Mouse (Mus musculus): ENCODE data around the gene Tex261. TPM values are rescaled to one million over a fixed set of nuclear protein-coding genes. Genes with fewer than 3 reads are reported as not detected.

The Tex261 gene
- polyA plus RNA-seq, 1 experiment from 2014 or later: 42.3 TPM

DNA sequence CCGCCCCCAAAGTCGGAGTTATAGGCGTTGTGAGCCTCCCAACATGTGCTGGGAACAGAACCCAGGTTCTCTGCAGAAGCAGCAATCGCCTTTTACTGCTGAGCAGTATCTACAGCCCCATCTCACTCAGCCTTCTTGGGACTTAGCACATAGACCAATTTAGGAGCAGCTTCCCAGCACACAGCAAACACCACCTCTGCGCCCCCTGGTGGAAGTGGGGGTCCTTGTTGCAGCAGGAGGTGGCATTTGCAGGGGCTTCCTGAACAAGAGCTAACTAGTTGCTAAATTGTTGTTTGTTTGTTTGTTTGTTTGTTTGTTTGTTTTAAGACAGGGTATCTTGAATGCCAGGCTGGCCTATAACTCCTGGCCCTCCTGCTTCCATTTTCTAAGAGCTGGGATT, 44.5 kb downstream of the Tex261 start:
- peaks cover 32% of the 10 kb centered on the region for H3K27me3 ChIP-seq
- no peaks in the 10 kb centered on the region for H3K4me1 ChIP-seq (replicated peaks)
- H3K9ac ChIP-seq: no peak overlapping the region
- WGBS (ENCODE audit: insufficient replicate concordance): 20% methylated on average over 5 of the region's 5 CpGs
- no peak overlapping the region for H3K4me2 ChIP-seq
- H3K27ac ChIP-seq (replicated peaks): no peak overlapping the region
- no peaks in the 10 kb centered on the region for H3K9me3 ChIP-seq (replicated peaks)
- no peaks in the 10 kb centered on the region for H3K36me3 ChIP-seq (replicated peaks)
- no peak for ATAC-seq (ENCODE audit: insufficient read depth)
- no peak overlapping the region for H3K4me3 ChIP-seq (replicated peaks)

DNA sequence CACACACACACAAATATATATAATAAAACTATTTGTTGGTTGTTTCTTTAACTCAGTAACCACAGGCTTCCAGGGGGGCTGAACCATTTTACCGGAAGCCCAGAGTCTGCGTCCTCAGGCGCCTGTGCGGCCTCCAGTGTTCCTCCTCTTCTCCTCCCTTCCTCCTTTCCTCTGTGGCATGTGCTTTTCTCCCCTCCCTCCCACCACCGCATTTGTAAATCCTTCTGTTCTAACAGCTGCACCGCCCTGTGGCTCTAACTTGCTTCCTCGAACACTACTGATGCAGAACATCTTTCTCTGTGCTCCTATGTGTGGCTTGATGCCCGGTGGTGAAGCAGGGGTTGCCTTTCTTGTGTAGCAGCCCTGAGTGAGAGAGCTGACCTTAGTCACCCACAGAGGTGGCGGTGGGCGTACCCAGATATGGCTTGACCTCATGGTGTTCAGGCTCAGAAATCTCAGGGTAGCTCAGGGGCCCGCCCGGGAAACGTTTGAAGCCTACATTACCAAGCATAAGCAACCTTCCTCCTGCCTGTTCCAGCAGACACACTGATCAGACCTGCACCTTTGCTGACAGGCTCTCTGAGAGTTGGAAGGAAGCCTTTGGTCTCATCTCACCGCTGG, 46.2 kb downstream of the Tex261 start:
- ATAC-seq (ENCODE audit: insufficient read depth): no peak
- H3K9ac ChIP-seq: no peak overlapping the region
- no peaks in the 10 kb centered on the region for H3K36me3 ChIP-seq (replicated peaks)
- H3K27me3 ChIP-seq: peaks cover 36% of the 10 kb centered on the region
- WGBS (ENCODE audit: insufficient replicate concordance): 56% methylated on average over 14 of the region's 14 CpGs
- H3K27ac ChIP-seq (replicated peaks): no peak overlapping the region
- H3K4me1 ChIP-seq (replicated peaks): no peaks in the 10 kb centered on the region
- no peak overlapping the region for H3K4me2 ChIP-seq
- no peak overlapping the region for H3K4me3 ChIP-seq (replicated peaks)
- no peaks in the 10 kb centered on the region for H3K9me3 ChIP-seq (replicated peaks)

DNA sequence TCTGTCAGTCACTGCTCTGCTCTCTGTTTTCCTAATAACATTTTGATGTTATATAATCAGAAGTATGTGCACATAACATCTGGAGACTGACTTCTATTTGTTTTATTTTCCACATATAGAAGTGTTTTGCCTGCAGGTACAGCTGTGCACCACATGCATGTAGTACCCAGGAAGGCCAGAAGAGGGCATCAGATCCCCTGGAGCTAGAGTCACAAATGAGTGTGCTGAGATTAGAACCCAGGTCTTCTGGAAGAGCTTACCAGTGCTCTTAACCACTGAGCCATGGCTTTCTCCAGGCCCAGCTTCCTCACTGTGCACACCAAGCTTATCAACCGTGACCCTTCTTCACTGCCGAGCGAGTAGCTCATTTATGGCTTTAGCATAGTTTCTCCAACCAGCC, 47.1 kb downstream of the Tex261 start:
- ATAC-seq (ENCODE audit: insufficient read depth): no peak
- Histone ChIP-seq H3K36me3 (replicated peaks) (no peaks in the 10 kb centered on the region), H3K4me1 (replicated peaks) (no peaks in the 10 kb centered on the region), H3K27me3 (peaks cover 39% of the 10 kb centered on the region), H3K4me2 (no peak overlapping the region), H3K4me3 (replicated peaks) (no peak overlapping the region), H3K9me3 (replicated peaks) (no peaks in the 10 kb centered on the region), H3K9ac (no peak overlapping the region), H3K27ac (replicated peaks) (no peak overlapping the region)
- 70% methylated on average over 3 of the region's 3 CpGs for WGBS (ENCODE audit: insufficient replicate concordance)

DNA sequence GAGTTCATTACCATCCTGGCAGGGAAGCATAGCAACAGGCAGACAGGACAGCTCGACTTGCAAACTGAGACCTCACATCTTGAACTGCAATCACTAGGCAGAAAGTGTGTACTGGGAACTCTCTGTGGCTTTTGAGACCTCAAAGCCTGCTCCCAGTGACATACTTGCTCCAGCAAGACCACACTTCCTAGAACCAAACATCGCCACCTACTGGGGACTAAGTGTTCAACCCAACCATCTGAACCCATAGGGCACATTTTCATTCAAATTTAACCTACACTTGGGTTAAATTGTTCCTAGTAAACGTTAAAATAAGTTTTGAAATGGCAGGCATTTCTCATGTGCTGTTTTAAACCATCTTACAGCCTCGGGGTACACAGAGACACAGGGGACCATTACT, 48.4 kb downstream of the Tex261 start:
- Histone ChIP-seq H3K27ac (replicated peaks) (no peak overlapping the region), H3K9ac (no peak overlapping the region), H3K9me3 (replicated peaks) (no peaks in the 10 kb centered on the region), H3K4me3 (replicated peaks) (no peak overlapping the region), H3K36me3 (replicated peaks) (no peaks in the 10 kb centered on the region), H3K4me2 (no peak overlapping the region), H3K27me3 (peaks cover 45% of the 10 kb centered on the region), H3K4me1 (replicated peaks) (no peaks in the 10 kb centered on the region)
- ATAC-seq (ENCODE audit: insufficient read depth): no peak
- WGBS (ENCODE audit: insufficient replicate concordance): 19% methylated on average over 4 of the region's 4 CpGs

DNA sequence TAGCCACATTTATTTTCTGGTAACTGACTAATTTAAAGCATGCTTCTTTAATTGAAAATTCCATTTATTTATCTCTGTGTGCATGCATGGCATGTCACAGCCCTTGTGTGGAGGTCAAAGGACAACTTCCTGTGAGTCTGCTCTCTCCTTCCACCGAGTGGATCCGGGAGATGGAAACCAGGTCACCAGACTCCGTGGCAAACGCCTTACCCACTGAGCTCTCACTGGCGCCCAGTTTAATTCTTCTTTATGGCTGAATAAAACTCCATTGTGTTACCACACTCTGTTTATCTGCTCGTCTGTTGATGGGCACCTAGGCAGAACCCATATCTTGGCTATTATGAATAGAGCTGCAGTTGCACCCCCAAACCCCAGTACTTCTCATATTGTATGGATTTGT, 53.1 kb downstream of the Tex261 start:
- H3K27me3 ChIP-seq: peaks cover 74% of the 10 kb centered on the region
- H3K9ac ChIP-seq: no peak overlapping the region
- no peak for ATAC-seq (ENCODE audit: insufficient read depth)
- H3K27ac ChIP-seq (replicated peaks): no peak overlapping the region
- no peak overlapping the region for H3K4me2 ChIP-seq
- H3K4me1 ChIP-seq (replicated peaks): no peaks in the 10 kb centered on the region
- no peak overlapping the region for H3K4me3 ChIP-seq (replicated peaks)
- H3K9me3 ChIP-seq (replicated peaks): no peaks in the 10 kb centered on the region
- no peaks in the 10 kb centered on the region for H3K36me3 ChIP-seq (replicated peaks)
- 14% methylated on average over 6 of the region's 6 CpGs for WGBS (ENCODE audit: insufficient replicate concordance)

Other genes with a start within 250 kb of the Tex261 start
- 4.1 and 7.2 TPM in 2 replicates for gene Actg2, start 239.5 kb downstream of the Tex261 start, polyA plus RNA-seq (2015; fragmentation: Nextera tagmentation; extraction: Ambion mirVana)
- gene Stambp, start 203.1 kb downstream of the Tex261 start, polyA plus RNA-seq (2015; fragmentation: Nextera tagmentation; extraction: Ambion mirVana): 8.9 and 9.6 TPM in 2 replicates
- 10.5 and 17.6 TPM in 2 replicates for gene Clec4f, start 119.6 kb downstream of the Tex261 start, polyA plus RNA-seq (2015; fragmentation: Nextera tagmentation; extraction: Ambion mirVana)
- 0.85 and 0.92 TPM in 2 replicates for gene Cd207, start 98.0 kb downstream of the Tex261 start, polyA plus RNA-seq (2015; fragmentation: Nextera tagmentation; extraction: Ambion mirVana)
- not detected in 2 replicates for gene Vax2, start 64.5 kb downstream of the Tex261 start, polyA plus RNA-seq (2015; fragmentation: Nextera tagmentation; extraction: Ambion mirVana)
- not detected in 2 replicates for gene Atp6v1b1, start 32.8 kb downstream of the Tex261 start, polyA plus RNA-seq (2015; fragmentation: Nextera tagmentation; extraction: Ambion mirVana)
- not detected in 2 replicates for gene Ankrd53, start 13.2 kb downstream of the Tex261 start, polyA plus RNA-seq (2015; fragmentation: Nextera tagmentation; extraction: Ambion mirVana)
- gene Nagk, start 19.2 kb upstream of the Tex261 start, polyA plus RNA-seq (2015; fragmentation: Nextera tagmentation; extraction: Ambion mirVana): 16.6 and 20.1 TPM in 2 replicates
- gene Paip2b, start 55.9 kb upstream of the Tex261 start, polyA plus RNA-seq (2015; fragmentation: Nextera tagmentation; extraction: Ambion mirVana): 3.3 and 3.7 TPM in 2 replicates
- 14.5 and 16.8 TPM in 2 replicates for gene Zfp638, start 91.3 kb upstream of the Tex261 start, polyA plus RNA-seq (2015; fragmentation: Nextera tagmentation; extraction: Ambion mirVana)
- 1.5 and 2.7 TPM in 2 replicates for gene Dysf, start 232.8 kb upstream of the Tex261 start, polyA plus RNA-seq (2015; fragmentation: Nextera tagmentation; extraction: Ambion mirVana)